Comparison of ENCODE assay signal across 26 mouse cellular contexts in genomic region chr7:114440494-114440893, GRCm38 (mm10). TPM values are rescaled to one million over a fixed set of nuclear protein-coding genes. Genes with fewer than 3 reads are reported as not detected.
A peak's percentile ranks its signal among the peaks of the same experiment; 100 is the strongest.
DNase-seq lines count a peak whose midpoint lies in the region; ATAC-seq and TF ChIP-seq lines count a peak whose summit lies in the region.
"Had no signal": no experiment of that assay in that cellular context is flagged by ENCODE, and none has a peak within 500 bp of the region (broad histone marks: within the 10 kb centered on the region; RNA-seq: fewer than 3 reads in every experiment).

No protein-coding gene starts in this region.

- TF ChIP-seq EP300 in CH12.LX (IDR thresholded peaks at IDR 0.05; ENCODE audit: low read length): peak; percentile 66

- ATAC-seq in common myeloid progenitor, adult 5-6 weeks (replicated peaks; ENCODE audit: low read depth, poor library complexity, severe bottlenecking): 0 out of 2 replicates have a peak, but pooled peaks have one; percentile 47
- ATAC-seq in megakaryocyte, adult 5-6 weeks (ENCODE audit: poor library complexity, severe bottlenecking): peak; percentile 73
- no peak for ATAC-seq in forebrain, embryonic 13.5 days
- ATAC-seq: activated CD4-positive, CD25-positive, alpha-beta regulatory T cell, adult 4 months; CD4-positive, CD25-positive, alpha-beta regulatory T cell, adult 4 months; forebrain, embryonic 15.5 days; forebrain, postnatal 0 days; Patski had no signal

- no peak overlapping the region for H3K9ac ChIP-seq in CH12.LX (ENCODE audit: insufficient read depth, low read depth)
- no peak overlapping the region for H3K9ac ChIP-seq in forebrain, embryonic 13.5 days
- H3K9ac ChIP-seq: embryonic facial prominence, embryonic 13.5 days; embryonic facial prominence, embryonic 15.5 days; forebrain, embryonic 12.5 days; forebrain, embryonic 15.5 days; forebrain, postnatal 0 days had no signal

- no peak for TF ChIP-seq POLR2A in CH12.LX (IDR thresholded peaks at IDR 0.05; ENCODE audit: low read depth, low read length)

- H3K27me3 ChIP-seq in CH12.LX (replicated peaks): no peaks in the 10 kb centered on the region
- no peaks in the 10 kb centered on the region for H3K27me3 ChIP-seq in splenic B cell, adult 2 months (ENCODE audit: control insufficient read depth, insufficient read depth, low read length, poor library complexity, severe bottlenecking)
- no peaks in the 10 kb centered on the region for H3K27me3 ChIP-seq in forebrain, embryonic 13.5 days
- H3K27me3 ChIP-seq: embryonic facial prominence, embryonic 13.5 days; embryonic facial prominence, embryonic 15.5 days; forebrain, embryonic 12.5 days; forebrain, embryonic 15.5 days; Patski had no signal

- peaks cover 2 to 43% of the 10 kb centered on the region in 2 experiments; a peak in 2 of 4 replicates for H3K4me1 ChIP-seq in CH12.LX (ENCODE audit: control insufficient read depth in 1 of 2, insufficient read depth in 2 of 2)
- no peaks in the 10 kb centered on the region for H3K4me1 ChIP-seq in forebrain, embryonic 13.5 days
- H3K4me1 ChIP-seq: embryonic facial prominence, embryonic 13.5 days; embryonic facial prominence, embryonic 15.5 days; forebrain, embryonic 10.5 days; forebrain, embryonic 12.5 days; forebrain, embryonic 15.5 days had no signal

- dilution Hi-C loops in CH12.LX (cut with MboI; ENCODE audit: extremely low pct_ligation_motif_present, extremely low pct_unique_long_range_greater_than_20kb, low sequenced_read_pairs): no loop called here

- peaks cover 0 to 2% of the 10 kb centered on the region in 2 experiments for H3K36me3 ChIP-seq in CH12.LX (replicated peaks in 1 of 2; ENCODE audit: control insufficient read depth in 1 of 2, insufficient read depth in 1 of 2, low read length in 1 of 2)
- H3K36me3 ChIP-seq in splenic B cell, adult 2 months (ENCODE audit: control insufficient read depth, insufficient read depth, low read length, poor library complexity, severe bottlenecking): no peaks in the 10 kb centered on the region
- H3K36me3 ChIP-seq in forebrain, embryonic 13.5 days (ENCODE audit: poor library complexity, severe bottlenecking): no peaks in the 10 kb centered on the region
- H3K36me3 ChIP-seq: embryonic facial prominence, embryonic 13.5 days; embryonic facial prominence, embryonic 15.5 days; forebrain, embryonic 10.5 days; forebrain, embryonic 12.5 days; forebrain, embryonic 15.5 days had no signal

- no peak for TF ChIP-seq RAD21 in CH12.LX (IDR thresholded peaks at IDR 0.05; ENCODE audit: low read depth, low read length)

- peaks cover 38% of the 10 kb centered on the region for H3K79me2 ChIP-seq in CH12.LX (replicated peaks; ENCODE audit: control insufficient read depth, extremely low read depth, insufficient read depth, poor library complexity, severe bottlenecking)

- no peaks in the 10 kb centered on the region for H3K9me3 ChIP-seq in CH12.LX (replicated peaks; ENCODE audit: low read length)
- H3K9me3 ChIP-seq in forebrain, embryonic 13.5 days (replicated peaks): no peaks in the 10 kb centered on the region
- H3K9me3 ChIP-seq: embryonic facial prominence, embryonic 13.5 days; embryonic facial prominence, embryonic 15.5 days; forebrain, embryonic 10.5 days; forebrain, embryonic 12.5 days; forebrain, embryonic 15.5 days had no signal

- DNase-seq in CH12.LX (ENCODE audit: extremely low read depth): no peak
- DNase-seq in splenic B cell, adult 2 months (ENCODE audit: low read depth, low spot score): peak; percentile 23
- no peak for DNase-seq in cerebellum, adult 9-11 months
- no peak for DNase-seq in cerebellum, postnatal 36 days
- DNase-seq: adrenal gland, adult 8-10 months; adrenal gland, postnatal 14 days; adrenal gland, postnatal 36 days; B cell, adult 2 months; cerebellum, adult 11-12 months; cerebellum, adult 2 months; cerebellum, adult 9-10 months; cerebellum, postnatal 14 days; embryo, embryonic 11 days; forebrain, postnatal 0 days had no signal

- in situ Hi-C loops in CH12.LX (cut with MboI; ENCODE audit: low pct_ligation_motif_present, low pct_unique_long_range_greater_than_20kb, low sequenced_read_pairs): no loop called here

- H3K4me2 ChIP-seq in CH12.LX (ENCODE audit: insufficient read depth, low read depth, poor library complexity, severe bottlenecking): no peak overlapping the region
- H3K4me2 ChIP-seq in forebrain, embryonic 13.5 days: no peak overlapping the region
- H3K4me2 ChIP-seq: embryonic facial prominence, embryonic 13.5 days; embryonic facial prominence, embryonic 15.5 days; forebrain, embryonic 12.5 days; forebrain, embryonic 15.5 days had no signal

- no peak for TF ChIP-seq CTCF in CH12.LX (conservative IDR thresholded peaks at IDR 0.05 in 1 of 2, IDR thresholded peaks at IDR 0.05 in 1 of 2; ENCODE audit: low read depth in 2 of 2, low read length in 2 of 2)

- 96% methylated on average over 1 of the region's 1 CpGs for WGBS in forebrain, embryonic 13.5 days

- H3K4me3 ChIP-seq in CH12.LX (replicated peaks in 1 of 3; ENCODE audit: low read depth in 2 of 3, low read length in 2 of 3, poor library complexity in 1 of 3): no peak overlapping the region
- no peak overlapping the region for H3K4me3 ChIP-seq in forebrain, embryonic 13.5 days
- H3K4me3 ChIP-seq: embryonic facial prominence, embryonic 13.5 days; embryonic facial prominence, embryonic 15.5 days; erythroblast, embryonic 14.5 days; forebrain, embryonic 10.5 days; forebrain, embryonic 12.5 days; forebrain, embryonic 15.5 days had no signal

- H3K27ac ChIP-seq in CH12.LX (ENCODE audit: insufficient read depth, low read depth): no peak overlapping the region
- no peak overlapping the region for H3K27ac ChIP-seq in forebrain, embryonic 13.5 days
- H3K27ac ChIP-seq: embryonic facial prominence, embryonic 13.5 days; embryonic facial prominence, embryonic 15.5 days; forebrain, embryonic 10.5 days; forebrain, embryonic 12.5 days; forebrain, embryonic 15.5 days had no signal

TF ChIP-seq in CH12.LX, 34 proteins besides CTCF, POLR2A, EP300 and RAD21:
- TF ChIP-seq ZNF384 (IDR thresholded peaks at IDR 0.05; ENCODE audit: low read depth, low read length) (peak; percentile 92), MYC (IDR thresholded peaks at IDR 0.05; ENCODE audit: low read depth, low read length) (no peak)
TF ChIP-seq in CH12.LX: peak in this region for 1.

RNA-seq across cellular contexts. Expression of gene Pde3b, which starts 25.4 kb away (rescaled TPM):
- 24.1 and 26.0 TPM in 2 replicates for total RNA-seq in CH12.LX (2012; rRNA removed)
- total RNA-seq in CH12.LX (2014; rRNA removed): 40.0 and 40.8 TPM in 2 replicates
- polyA plus RNA-seq in CH12.LX (2012; ENCODE audit: insufficient read length, low read depth): 14.1 and 17.9 TPM in 2 replicates
- 19.7 and 24.1 TPM in 2 replicates for total RNA-seq in common myeloid progenitor, adult 5-6 weeks (2017)
- total RNA-seq in megakaryocyte, adult 5-6 weeks (2015): 10.4 and 11.9 TPM in 2 replicates
- total RNA-seq in megakaryocyte, adult 5-6 weeks (2017): 14.1 and 25.3 TPM in 2 replicates
- polyA plus RNA-seq in forebrain, embryonic 13.5 days (2015; fragmentation: Nextera tagmentation; extraction: Ambion mirVana): 4.9 TPM in 2 replicates
